Mouse (Mus musculus) liver, embryonic 12.5 days (tissue): Measurements from ENCODE around the gene Ccdc54. TPM values are rescaled to one million over a fixed set of nuclear protein-coding genes. Genes with fewer than 3 reads are reported as not detected.

ENCODE experiments used
- ATAC-seq: fragments of 200-750 bp; cut with Nextera tagmentation; 2 replicates; pipeline ENCODE4 v1.8.0; 2017; ENCODE audit warnings: moderate number of reproducible peaks, mild to moderate bottlenecking, moderate library complexity
- H3K27ac ChIP-seq: fragments of 300-500 bp; sonication (generic); 2 replicates; pipeline ENCODE4 v1.5.1; 2016; ENCODE audit warnings: mild to moderate bottlenecking
- H3K27me3 ChIP-seq: fragments of 300-500 bp; sonication (generic); replicated peaks from 2 replicates; pipeline ENCODE4 v1.6.1; 2016; ENCODE audit warnings: mild to moderate bottlenecking, moderate library complexity
- H3K36me3 ChIP-seq: fragments of 300-500 bp; sonication (generic); 2 replicates; pipeline ENCODE4 v1.6.1; 2016; ENCODE audit warnings: mild to moderate bottlenecking, moderate library complexity
- H3K4me1 ChIP-seq: fragments of 300-500 bp; sonication (generic); 2 replicates; pipeline ENCODE4 v1.6.1; 2016
- H3K4me2 ChIP-seq: fragments of 300-500 bp; sonication (generic); 2 replicates; pipeline ENCODE4 v1.6.1; 2016; ENCODE audit warnings: mild to moderate bottlenecking, moderate library complexity
- H3K4me3 ChIP-seq: fragments of 300-500 bp; sonication (generic); 2 replicates; pipeline ENCODE4 v1.5.1; 2016; ENCODE audit warnings: mild to moderate bottlenecking, moderate library complexity
- H3K9ac ChIP-seq: fragments of 300-500 bp; sonication (generic); 2 replicates; pipeline ENCODE4 v1.6.1; 2016; ENCODE audit warnings: mild to moderate bottlenecking, moderate library complexity
- H3K9me3 ChIP-seq: fragments of 300-500 bp; sonication (generic); replicated peaks from 2 replicates; pipeline ENCODE4 v1.6.1; 2016; ENCODE audit warnings: mild to moderate bottlenecking, moderate library complexity
- WGBS: fragments of 180-500 bp; shearing (Covaris S2); methylation state at CpG from one replicate; pipeline ENCODE4 v1.1.7; 2016; ENCODE audit not compliant: insufficient replicate concordance; 5-methylcytosine and 5-hydroxymethylcytosine counted together
- polyA plus RNA-seq: library from polyadenylated mRNA; unstranded; fragments of >200 nt; fragmentation: Nextera tagmentation; extraction: Ambion mirVana; gene quantifications from 2 replicates; pipeline ENCODE4 v1.2.1, GENCODE M21; 2016

The Ccdc54 gene
- polyA plus RNA-seq, result not detected in 2 replicates

- Histone ChIP-seq H3K9me3 (no peaks in the 10 kb centered on the region), H3K4me3 (no peak within 1 kb of the TSS), H3K27ac (no peak within 1 kb of the TSS), H3K4me2 (no peak within 1 kb of the TSS), H3K9ac (no peak within 1 kb of the TSS), H3K36me3 (no peaks in the 10 kb centered on the region), H3K27me3 (no peaks in the 10 kb centered on the region), H3K4me1 (no peaks in the 10 kb centered on the region)
- no peak for ATAC-seq
Measured at GRCm38 (mm10) chr16:50591054-50591453, at the start of gene Ccdc54. Ccdc54 (minus strand) TSS chr16:50591154.

- ATAC-seq, result no peak
- 14% methylated on average over 2 of the region's 2 CpGs for WGBS
- Histone ChIP-seq H3K4me1 (no peaks in the 10 kb centered on the region), H3K27ac (no peak overlapping the region), H3K27me3 (no peaks in the 10 kb centered on the region), H3K4me2 (no peak overlapping the region), H3K9me3 (no peaks in the 10 kb centered on the region), H3K4me3 (no peak overlapping the region), H3K9ac (no peak overlapping the region), H3K36me3 (no peaks in the 10 kb centered on the region)
Measured at GRCm38 (mm10) chr16:50632585-50632984, 41.6 kb upstream of the Ccdc54 start.

- Histone ChIP-seq H3K4me3 (no peak overlapping the region), H3K9me3 (no peaks in the 10 kb centered on the region), H3K4me2 (no peak overlapping the region), H3K27me3 (no peaks in the 10 kb centered on the region), H3K36me3 (no peaks in the 10 kb centered on the region), H3K4me1 (no peaks in the 10 kb centered on the region), H3K27ac (no peak overlapping the region), H3K9ac (no peak overlapping the region)
- WGBS, result 72% methylated on average over 7 of the region's 7 CpGs
- no peak for ATAC-seq
Measured at GRCm38 (mm10) chr16:50615569-50615968, 24.6 kb upstream of the Ccdc54 start.

- no peak overlapping the region for H3K9ac ChIP-seq
Measured at GRCm38 (mm10) chr16:50612944-50613343, 22.0 kb upstream of the Ccdc54 start.

GRCm38 (mm10) chr16:50610580-50610979 lies 19.6 kb upstream of the Ccdc54 start:
- Histone ChIP-seq H3K27me3 (no peaks in the 10 kb centered on the region), H3K4me2 (no peak overlapping the region), H3K4me3 (no peak overlapping the region), H3K4me1 (no peaks in the 10 kb centered on the region), H3K27ac (no peak overlapping the region), H3K36me3 (no peaks in the 10 kb centered on the region), H3K9ac (no peak overlapping the region), H3K9me3 (no peaks in the 10 kb centered on the region)
- ATAC-seq, result no peak
- 59% methylated on average over 5 of the region's 5 CpGs for whole genome bisulfite sequencing

More at GRCm38 (mm10) chr16:50612944-50613343, 22.0 kb upstream of the Ccdc54 start:
- no peaks in the 10 kb centered on the region for H3K9me3 ChIP-seq
- no peak for ATAC-seq
- H3K27ac ChIP-seq, result no peak overlapping the region
- no peak overlapping the region for H3K4me2 ChIP-seq
- no peaks in the 10 kb centered on the region for H3K36me3 ChIP-seq
- WGBS, result 38% methylated on average over 4 of the region's 4 CpGs
- H3K4me1 ChIP-seq, result no peaks in the 10 kb centered on the region
- H3K27me3 ChIP-seq, result no peaks in the 10 kb centered on the region
- H3K4me3 ChIP-seq, result no peak overlapping the region

GRCm38 (mm10) chr16:50607776-50608562 lies 17.0 kb upstream of the Ccdc54 start:
- no peak for ATAC-seq

GRCm38 (mm10) chr16:50604826-50605225 lies 13.9 kb upstream of the Ccdc54 start:
- no peak overlapping the region for H3K4me3 ChIP-seq
- H3K27me3 ChIP-seq, result no peaks in the 10 kb centered on the region
- H3K36me3 ChIP-seq, result no peaks in the 10 kb centered on the region
- H3K4me1 ChIP-seq, result no peaks in the 10 kb centered on the region
- no peak for ATAC-seq
- no peak overlapping the region for H3K4me2 ChIP-seq
- H3K27ac ChIP-seq, result no peak overlapping the region
- no peak overlapping the region for H3K9ac ChIP-seq
- WGBS, result 47% methylated on average over 11 of the region's 11 CpGs
- no peaks in the 10 kb centered on the region for H3K9me3 ChIP-seq

More at GRCm38 (mm10) chr16:50607776-50608562, 17.0 kb upstream of the Ccdc54 start:
- no peak overlapping the region for H3K4me2 ChIP-seq
- H3K27me3 ChIP-seq, result no peaks in the 10 kb centered on the region
- 65% methylated on average over 15 of the region's 15 CpGs for WGBS
- no peaks in the 10 kb centered on the region for H3K36me3 ChIP-seq
- H3K27ac ChIP-seq, result no peak overlapping the region
- no peaks in the 10 kb centered on the region for H3K9me3 ChIP-seq
- no peak overlapping the region for H3K4me3 ChIP-seq
- H3K4me1 ChIP-seq, result no peaks in the 10 kb centered on the region
- H3K9ac ChIP-seq, result no peak overlapping the region

GRCm38 (mm10) chr16:50601947-50602346 lies 11.0 kb upstream of the Ccdc54 start:
- H3K27ac ChIP-seq, result no peak overlapping the region

GRCm38 (mm10) chr16:50600665-50601064 lies 9.7 kb upstream of the Ccdc54 start:
- no peaks in the 10 kb centered on the region for H3K36me3 ChIP-seq
- WGBS, result 56% methylated on average over 3 of the region's 3 CpGs
- H3K4me2 ChIP-seq, result no peak overlapping the region
- no peak for ATAC-seq
- H3K4me1 ChIP-seq, result no peaks in the 10 kb centered on the region
- no peaks in the 10 kb centered on the region for H3K9me3 ChIP-seq
- H3K9ac ChIP-seq, result no peak overlapping the region
- H3K27me3 ChIP-seq, result no peaks in the 10 kb centered on the region
- H3K4me3 ChIP-seq, result no peak overlapping the region
- no peak overlapping the region for H3K27ac ChIP-seq

More at GRCm38 (mm10) chr16:50601947-50602346, 11.0 kb upstream of the Ccdc54 start:
- 61% methylated on average over 3 of the region's 3 CpGs for WGBS
- Histone ChIP-seq H3K9me3 (no peaks in the 10 kb centered on the region), H3K27me3 (no peaks in the 10 kb centered on the region), H3K4me1 (no peaks in the 10 kb centered on the region), H3K36me3 (no peaks in the 10 kb centered on the region), H3K4me3 (no peak overlapping the region), H3K4me2 (no peak overlapping the region), H3K9ac (no peak overlapping the region)
- ATAC-seq, result no peak

GRCm38 (mm10) chr16:50596679-50597078 lies 5.7 kb upstream of the Ccdc54 start:
- no peaks in the 10 kb centered on the region for H3K9me3 ChIP-seq
- ATAC-seq, result no peak
- H3K27ac ChIP-seq, result no peak overlapping the region
- no peak overlapping the region for H3K4me2 ChIP-seq
- no peak overlapping the region for H3K9ac ChIP-seq
- no peak overlapping the region for H3K4me3 ChIP-seq
- no peaks in the 10 kb centered on the region for H3K4me1 ChIP-seq
- WGBS, result 53% methylated on average over 6 of the region's 6 CpGs
- H3K27me3 ChIP-seq, result no peaks in the 10 kb centered on the region
- H3K36me3 ChIP-seq, result no peaks in the 10 kb centered on the region

GRCm38 (mm10) chr16:50596171-50596570 lies 5.2 kb upstream of the Ccdc54 start:
- no peak overlapping the region for H3K27ac ChIP-seq
- 51% methylated on average over 4 of the region's 4 CpGs for WGBS
- ATAC-seq, result no peak
- H3K9me3 ChIP-seq, result no peaks in the 10 kb centered on the region
- no peak overlapping the region for H3K4me2 ChIP-seq
- H3K36me3 ChIP-seq, result no peaks in the 10 kb centered on the region
- H3K9ac ChIP-seq, result no peak overlapping the region
- H3K4me1 ChIP-seq, result no peaks in the 10 kb centered on the region
- H3K4me3 ChIP-seq, result no peak overlapping the region
- no peaks in the 10 kb centered on the region for H3K27me3 ChIP-seq

- no peak overlapping the region for H3K27ac ChIP-seq
- H3K27me3 ChIP-seq, result no peaks in the 10 kb centered on the region
- H3K4me3 ChIP-seq, result no peak overlapping the region
- WGBS, result 75% methylated on average over 1 of the region's 1 CpGs
- H3K9me3 ChIP-seq, result no peaks in the 10 kb centered on the region
- ATAC-seq, result no peak
- no peak overlapping the region for H3K4me2 ChIP-seq
- H3K4me1 ChIP-seq, result no peaks in the 10 kb centered on the region
- no peaks in the 10 kb centered on the region for H3K36me3 ChIP-seq
- H3K9ac ChIP-seq, result no peak overlapping the region
Measured at GRCm38 (mm10) chr16:50594876-50595275, 3.9 kb upstream of the Ccdc54 start.

- ATAC-seq, result no peak
- WGBS, result 53% methylated on average over 11 of the region's 11 CpGs
- H3K27ac ChIP-seq, result no peak overlapping the region
Measured at GRCm38 (mm10) chr16:50593361-50593760, 2.4 kb upstream of the Ccdc54 start.

More at GRCm38 (mm10) chr16:50593361-50593760, 2.4 kb upstream of the Ccdc54 start:
- H3K36me3 ChIP-seq, result no peaks in the 10 kb centered on the region
- no peak overlapping the region for H3K9ac ChIP-seq
- H3K27me3 ChIP-seq, result no peaks in the 10 kb centered on the region
- no peaks in the 10 kb centered on the region for H3K9me3 ChIP-seq
- no peak overlapping the region for H3K4me3 ChIP-seq
- no peaks in the 10 kb centered on the region for H3K4me1 ChIP-seq
- no peak overlapping the region for H3K4me2 ChIP-seq
